Mouse (Mus musculus): ENCODE measurements around the gene Mtfr1l.

Gene Mtfr1l

GRCm38 (mm10) chr4:134485151-134485900 is 49.9 kb downstream of the Mtfr1l start:
- peak; percentile 40 for DNase-seq

DNA sequence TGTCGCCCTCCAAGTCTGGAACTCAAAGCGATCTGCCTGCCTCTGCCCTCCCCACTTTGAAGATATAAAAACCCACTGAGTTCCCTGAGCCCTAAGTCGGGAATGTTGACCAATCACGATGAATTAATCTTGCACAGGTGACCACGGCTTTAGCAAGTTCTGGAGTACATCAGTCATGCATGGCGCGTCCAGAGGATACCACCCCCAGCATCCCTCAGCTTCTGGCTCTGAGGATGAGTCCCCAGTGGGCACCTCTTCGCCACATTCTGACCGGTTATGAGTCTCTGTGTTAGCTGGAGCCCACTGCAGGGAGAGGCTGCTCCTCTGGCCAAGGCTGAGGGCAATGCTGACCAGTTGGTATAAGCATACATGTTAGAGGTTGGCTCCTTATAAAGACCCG is 51.0 kb downstream of the Mtfr1l start:
- no peak for DNase-seq

- peak; percentile 78 for DNase-seq
Measured at GRCm38 (mm10) chr4:134483696-134484095, 51.5 kb downstream of the Mtfr1l start.

DNA sequence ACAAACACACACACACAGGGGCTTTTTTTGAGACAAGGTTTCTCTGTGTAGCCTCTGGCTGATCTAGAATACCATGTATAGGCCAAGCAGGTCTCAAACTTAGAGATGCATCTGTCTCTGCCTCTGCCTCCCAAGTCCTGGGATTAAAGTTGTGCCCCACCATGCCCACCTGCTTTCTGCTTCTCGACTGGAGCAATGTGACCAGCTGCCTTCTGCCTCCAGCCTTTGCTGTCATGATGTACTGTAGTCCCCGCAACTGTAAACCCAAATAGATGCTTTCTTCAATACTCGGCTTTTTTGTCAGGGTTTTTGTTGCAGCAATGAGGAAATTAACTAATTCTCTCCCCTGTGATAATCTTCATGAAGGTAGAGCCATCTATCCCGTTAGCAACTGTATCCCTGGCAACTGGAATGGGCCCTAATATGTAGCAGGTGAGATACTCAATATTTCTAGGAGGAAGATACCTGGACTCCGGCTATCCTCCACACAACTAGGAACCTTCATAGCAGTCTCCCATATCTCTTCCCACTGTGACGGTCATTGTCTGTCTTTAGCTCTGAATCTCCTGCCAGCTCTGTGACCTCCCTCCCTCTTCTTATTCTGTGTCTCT is 52.0 kb downstream of the Mtfr1l start:
- no peak for DNase-seq

DNA sequence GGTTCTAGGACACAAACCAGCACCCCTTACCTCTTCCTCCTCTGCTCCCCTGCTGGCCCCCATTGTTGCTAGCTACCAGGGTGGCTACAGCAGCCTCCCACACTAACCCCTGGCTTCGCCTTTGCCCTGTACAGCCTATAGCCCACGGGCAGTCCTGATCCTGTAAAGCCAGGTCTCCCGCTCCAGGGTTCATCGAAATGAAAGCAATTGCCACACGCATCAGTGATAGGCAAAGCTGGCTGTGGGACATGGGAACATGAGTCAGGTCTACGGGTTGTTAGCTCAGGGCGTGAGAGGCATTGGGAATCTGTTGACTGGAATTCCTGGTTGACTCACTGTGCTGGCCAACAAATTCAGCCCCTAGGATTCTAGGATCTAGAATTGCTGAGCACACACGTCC is 52.7 kb downstream of the Mtfr1l start:
- DNase-seq = no peak

DNA sequence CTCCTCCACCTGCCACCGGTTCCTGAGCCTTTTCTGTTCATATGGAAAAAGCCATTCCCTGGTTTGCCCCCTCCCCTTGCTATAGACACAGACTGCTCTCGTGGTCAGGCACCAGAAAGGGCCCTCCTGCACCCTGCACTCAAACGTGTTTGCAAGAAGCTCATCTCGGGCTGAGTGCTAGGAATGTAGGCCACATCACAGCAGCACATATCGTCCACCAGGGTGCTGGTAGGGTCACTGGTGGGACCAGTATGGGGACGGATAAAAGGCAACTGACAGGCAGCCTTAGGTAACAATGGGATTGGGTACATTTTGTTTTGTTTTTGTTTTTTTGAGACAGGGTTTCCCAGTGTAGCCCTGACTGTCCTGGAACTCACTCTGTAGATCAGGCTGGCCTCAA is 53.9 kb downstream of the Mtfr1l start:
- DNase-seq = no peak

GRCm38 (mm10) chr4:134480864-134481263 is 54.3 kb downstream of the Mtfr1l start:
- peak; percentile 81 for DNase-seq

DNA sequence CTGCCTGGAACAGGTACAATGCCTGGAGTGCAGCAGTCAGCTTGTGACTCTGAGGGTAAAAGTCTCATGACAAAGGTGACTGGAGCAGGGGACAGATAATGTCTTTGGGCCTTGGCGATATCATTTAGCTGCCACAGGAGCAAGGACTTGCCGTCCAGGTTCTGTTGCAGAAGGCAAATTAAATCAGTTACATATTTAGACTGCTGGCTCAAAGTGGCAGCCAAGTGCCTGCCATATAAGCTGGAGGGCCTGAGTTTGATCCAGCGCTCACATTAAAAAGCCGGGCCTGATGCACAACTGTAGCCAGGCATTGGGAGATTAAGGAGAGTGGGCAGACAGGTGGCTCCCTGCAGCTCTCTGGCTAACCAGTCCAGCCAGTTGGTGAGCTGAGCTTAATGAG is 55.3 kb downstream of the Mtfr1l start:
- no peak for DNase-seq

DNA sequence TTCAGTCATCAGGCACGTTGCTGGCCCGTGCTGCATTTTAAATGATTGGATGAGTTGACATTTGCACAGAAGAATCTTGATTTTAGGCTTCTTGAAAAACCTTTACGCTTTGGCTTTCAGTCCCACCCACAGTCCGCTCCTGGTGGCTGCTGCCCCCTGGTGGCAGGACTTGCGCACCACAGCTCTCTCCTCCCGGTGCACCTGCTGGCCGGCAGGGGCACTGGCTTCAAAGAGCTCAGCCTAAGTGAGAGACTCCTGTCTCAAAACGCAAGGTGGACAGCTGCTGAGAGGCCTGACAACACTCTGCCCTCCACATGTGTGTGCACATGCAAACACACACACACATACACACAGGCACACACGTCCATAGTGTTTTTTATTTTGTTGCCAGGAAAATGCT is 57.2 kb downstream of the Mtfr1l start:
- DNase-seq = peak; percentile 91

GRCm38 (mm10) chr4:134476899-134477298 is 58.3 kb downstream of the Mtfr1l start:
- no peak for DNase-seq

All from kidney, postnatal 14 days (tissue).